Mouse (Mus musculus): ENCODE results near the gene Fam240a.

- no peak for TF ChIP-seq CTCF (IDR thresholded peaks at IDR 0.05; ENCODE audit: control insufficient read depth, insufficient read depth, low read length)
- TF ChIP-seq POLR2A (IDR thresholded peaks at IDR 0.05; ENCODE audit: borderline replicate concordance, control insufficient read depth, low read depth, low read length), result no peak
Observed at GRCm38 (mm10) chr9:110920665-110921419, 4.2 kb upstream of the Fam240a start.
